Mouse (Mus musculus) telencephalon, adult 2 months (tissue): Measurements from ENCODE around the gene Nlgn1.
A peak's percentile ranks its signal among the peaks of the same experiment; 100 is the strongest.
"Not testable (repeated sequence)": the region's sequence is repeated elsewhere in the genome, so short reads cannot be mapped to it uniquely, and the experiment has no call there.

Source experiments
- DNase-seq: peaks from one replicate; pipeline ENCODE4 v3.0.0-alpha.2; 2011; ENCODE audit warnings: low read depth, low spot score

Nlgn1 gene

GRCm38 (mm10) chr3:25653010-25653409, 679.2 kb downstream of the Nlgn1 start:
- DNase-seq = no peak

GRCm38 (mm10) chr3:25645895-25646691, 686.2 kb downstream of the Nlgn1 start:
- peak; percentile 16 for DNase-seq

GRCm38 (mm10) chr3:25629198-25629597, 703.1 kb downstream of the Nlgn1 start:
- DNase-seq = no peak

GRCm38 (mm10) chr3:25606597-25606996, 725.7 kb downstream of the Nlgn1 start:
- DNase-seq = no peak

- peak; percentile 29 for DNase-seq
Measured at GRCm38 (mm10) chr3:25597513-25597912, 734.7 kb downstream of the Nlgn1 start.

GRCm38 (mm10) chr3:25575526-25575925, 756.7 kb downstream of the Nlgn1 start:
- DNase-seq = no peak

- DNase-seq = no peak
Measured at GRCm38 (mm10) chr3:25574840-25575239, 757.4 kb downstream of the Nlgn1 start.

- not testable (repeated sequence) for DNase-seq
Measured at GRCm38 (mm10) chr3:25558513-25558912, 773.7 kb downstream of the Nlgn1 start.

- peak; percentile 47 for DNase-seq
Measured at GRCm38 (mm10) chr3:25549097-25549496, 783.2 kb downstream of the Nlgn1 start.

GRCm38 (mm10) chr3:25524236-25524635, 808.0 kb downstream of the Nlgn1 start:
- DNase-seq = not testable (repeated sequence)

- no peak for DNase-seq
Measured at GRCm38 (mm10) chr3:25463051-25463450, 869.2 kb downstream of the Nlgn1 start.

- no peak for DNase-seq
Measured at GRCm38 (mm10) chr3:25456250-25456860, 875.9 kb downstream of the Nlgn1 start.

GRCm38 (mm10) chr3:25452314-25452713, 879.9 kb downstream of the Nlgn1 start:
- no peak for DNase-seq

- no peak for DNase-seq
Measured at GRCm38 (mm10) chr3:25450471-25450870, 881.8 kb downstream of the Nlgn1 start.

- DNase-seq = no peak
Measured at GRCm38 (mm10) chr3:25449356-25449755, 882.9 kb downstream of the Nlgn1 start.

GRCm38 (mm10) chr3:25447181-25447580, 885.1 kb downstream of the Nlgn1 start:
- peak; percentile 69 for DNase-seq

- DNase-seq = no peak
Measured at GRCm38 (mm10) chr3:25443657-25444056, 888.6 kb downstream of the Nlgn1 start.

GRCm38 (mm10) chr3:25442617-25443016, 889.6 kb downstream of the Nlgn1 start:
- DNase-seq = no peak

- peak; percentile 71 for DNase-seq
Measured at GRCm38 (mm10) chr3:25426931-25427330, 905.3 kb downstream of the Nlgn1 start.

GRCm38 (mm10) chr3:25412003-25412402, 920.3 kb downstream of the Nlgn1 start:
- DNase-seq = no peak
